Mouse (Mus musculus) T-helper 17 cell (primary cell): ENCODE data around the gene Acy3.
"Not testable (repeated sequence)": the region's sequence is repeated elsewhere in the genome, so short reads cannot be mapped to it uniquely, and the experiment has no call there.

Source experiments
- in situ Hi-C, 2 experiments: fragments of 300-600 bp; cut with MboI, MseI; formaldehyde crosslinking; loops; 1 replicate in 1 of 2; 2 replicates in 1 of 2; pipeline ENCODE4 v1.15.1; 2025; ENCODE audit warnings: high pct_unique_total_duplicates in 2 of 2

Gene Acy3

GRCm38 (mm10) chr19:4001752-4002151, 15.4 kb downstream of the Acy3 start:
- in situ Hi-C loops, result no loop called here

GRCm38 (mm10) chr19:4003112-4003511, 16.7 kb downstream of the Acy3 start, which contains the start of gene Doc2g:
TSS of gene Doc2g (plus strand) at chr19:4003313.
- in situ Hi-C loops, result no loop called here

DNA sequence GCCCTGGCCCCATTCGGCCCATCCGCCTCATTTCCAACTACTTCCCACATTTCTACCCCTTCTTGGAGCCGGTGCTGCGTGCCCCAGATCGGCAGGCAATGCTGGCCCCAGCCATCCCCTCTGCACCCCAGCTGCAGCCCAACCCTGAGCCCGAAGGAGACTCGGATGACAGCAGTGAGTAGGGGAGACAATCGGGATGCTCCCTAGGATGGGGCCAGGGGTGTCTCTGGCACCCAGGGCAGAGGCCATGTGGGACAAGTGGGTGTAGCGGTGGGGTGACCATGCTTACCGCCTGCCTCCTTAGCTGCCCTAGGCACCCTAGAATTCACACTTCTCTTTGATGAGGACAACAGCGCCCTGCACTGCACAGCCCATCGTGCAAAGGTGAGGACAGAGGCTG, 17.3 kb downstream of the Acy3 start:
- in situ Hi-C loops, result no loop called here

DNA sequence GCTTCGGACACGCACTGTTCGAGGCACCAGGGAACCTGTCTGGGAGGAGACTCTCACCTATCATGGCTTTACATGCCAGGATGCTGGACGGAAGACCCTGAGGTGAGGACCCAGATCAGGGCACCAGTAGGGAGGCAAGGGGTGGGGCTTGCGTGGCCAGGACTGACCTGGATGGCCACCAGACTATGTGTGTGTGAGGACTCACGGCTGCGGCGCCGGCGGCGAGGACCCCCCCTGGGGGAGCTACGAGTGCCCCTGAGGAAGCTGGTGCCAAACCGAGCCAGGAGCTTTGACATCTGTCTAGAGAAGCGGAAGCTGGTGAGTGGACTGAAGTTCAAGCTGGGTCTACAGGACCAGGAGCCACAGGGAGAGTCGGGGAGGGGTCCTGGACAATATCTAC, 18.0 kb downstream of the Acy3 start:
- in situ Hi-C loops, result no loop called here

DNA sequence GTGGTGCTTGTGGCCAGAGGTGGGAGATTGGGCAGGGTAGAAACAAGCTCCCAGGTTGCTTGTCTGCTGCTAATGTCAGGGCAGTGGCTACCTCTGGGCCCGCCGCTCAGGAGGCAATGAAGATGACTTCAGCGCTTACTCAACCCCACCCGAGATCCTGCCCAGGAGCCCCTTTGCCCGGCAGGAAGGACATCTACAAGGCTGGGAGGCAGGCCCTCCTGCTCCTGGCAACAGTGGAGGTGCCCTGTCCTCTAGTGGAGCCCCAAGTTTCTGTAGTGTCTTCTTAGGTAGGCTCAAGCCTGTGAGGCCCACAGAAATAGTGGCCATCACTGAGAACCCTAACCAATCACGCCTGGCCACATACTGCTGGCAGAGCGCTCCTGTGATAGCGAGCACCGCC, 18.7 kb downstream of the Acy3 start:
- in situ Hi-C loops, result no loop called here

DNA sequence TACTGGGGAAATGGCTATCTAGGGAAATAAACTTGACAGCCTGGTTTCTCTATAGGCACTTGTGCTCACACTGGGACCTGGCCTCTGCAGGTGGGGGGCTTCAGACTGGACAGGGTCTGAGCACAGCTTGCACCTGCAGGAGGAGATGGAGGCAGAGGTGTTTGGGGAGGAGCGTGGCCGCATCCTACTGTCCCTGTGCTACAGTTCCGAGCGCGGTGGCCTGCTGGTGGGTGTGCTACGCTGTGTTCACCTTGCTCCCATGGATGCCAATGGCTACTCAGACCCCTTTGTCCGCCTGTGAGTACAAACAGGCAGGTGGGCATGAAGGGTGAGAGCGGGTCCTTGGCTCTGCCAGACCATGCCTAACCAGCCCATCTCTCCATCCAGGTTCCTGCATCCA, 19.6 kb downstream of the Acy3 start:
- in situ Hi-C loops, result no loop called here

- in situ Hi-C loops, result no loop called here
Observed at GRCm38 (mm10) chr19:4011086-4011485, 24.7 kb downstream of the Acy3 start.

DNA sequence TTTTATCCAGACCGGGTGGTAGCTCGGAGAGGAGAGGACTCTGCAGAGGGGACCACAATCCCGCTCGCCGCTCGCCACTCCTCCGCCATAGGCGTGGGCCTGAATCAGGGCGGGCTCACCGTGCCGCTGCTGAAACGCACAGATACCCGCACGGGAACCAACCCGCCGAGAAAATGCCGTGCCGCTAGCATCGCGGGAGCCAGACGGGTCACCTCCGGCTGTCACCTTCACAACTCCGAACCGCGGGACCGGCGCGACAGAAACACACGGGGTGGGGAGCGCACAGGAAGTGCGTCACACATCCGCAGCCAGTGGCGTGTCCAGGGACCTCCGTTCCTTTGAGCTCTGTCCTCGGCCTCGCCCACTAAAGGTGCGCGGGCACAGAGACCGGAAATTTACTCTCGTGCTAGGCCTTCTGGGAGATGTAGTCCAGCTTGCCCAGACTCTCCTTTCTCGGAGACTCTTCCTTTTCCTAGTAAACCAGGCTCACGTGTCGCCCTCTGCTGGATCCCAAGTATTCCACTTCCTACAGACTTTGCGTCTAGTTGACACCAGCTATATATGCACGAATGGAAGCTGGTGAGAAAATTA, 26.2 kb downstream of the Acy3 start, which contains the start of gene Ndufv1:
Gene Ndufv1 (minus strand): TSS at position 375 of the 591 bp plus-strand sequence.
- in situ Hi-C loops, result no loop called here

DNA sequence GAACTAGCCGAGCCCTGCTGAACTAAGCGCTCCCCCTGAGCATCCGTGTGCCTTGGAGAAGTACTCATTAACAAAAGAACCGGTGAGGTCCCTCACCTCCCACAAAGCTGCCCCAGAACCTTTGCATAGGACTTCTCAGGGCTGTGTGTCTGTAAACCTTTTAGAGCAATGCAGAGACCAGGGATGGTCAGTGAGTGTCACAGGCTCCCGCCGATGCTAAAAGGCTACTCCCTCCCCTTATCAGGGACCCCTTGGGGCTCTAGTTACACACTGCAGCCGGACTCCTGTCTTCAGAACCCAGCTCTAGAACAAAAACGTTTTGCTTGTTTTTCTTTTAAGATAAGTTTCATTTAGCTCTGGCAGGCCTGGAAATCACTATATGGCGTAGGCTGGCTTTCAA, 26.7 kb downstream of the Acy3 start:
- in situ Hi-C loops, result no loop called here

DNA sequence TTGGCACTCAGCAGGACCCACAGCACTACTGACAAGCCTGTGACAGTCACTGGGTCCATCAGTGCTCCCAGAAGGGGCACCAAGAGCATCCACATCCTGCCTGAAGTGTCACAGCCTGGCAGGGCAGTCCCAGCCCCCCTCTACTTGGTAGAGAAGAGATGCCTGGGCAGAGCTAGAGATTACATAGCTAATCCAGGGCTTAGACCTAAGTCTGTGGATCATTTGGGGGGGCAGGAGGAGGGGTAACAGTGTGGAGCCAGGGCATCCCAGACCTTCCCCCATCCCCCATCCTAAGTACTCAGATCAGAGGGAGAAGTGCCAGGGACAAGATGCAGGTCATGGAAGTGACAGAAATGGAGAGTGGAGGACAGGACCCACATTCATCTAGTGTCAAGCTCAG, 28.4 kb downstream of the Acy3 start:
- in situ Hi-C loops, result no loop called here

DNA sequence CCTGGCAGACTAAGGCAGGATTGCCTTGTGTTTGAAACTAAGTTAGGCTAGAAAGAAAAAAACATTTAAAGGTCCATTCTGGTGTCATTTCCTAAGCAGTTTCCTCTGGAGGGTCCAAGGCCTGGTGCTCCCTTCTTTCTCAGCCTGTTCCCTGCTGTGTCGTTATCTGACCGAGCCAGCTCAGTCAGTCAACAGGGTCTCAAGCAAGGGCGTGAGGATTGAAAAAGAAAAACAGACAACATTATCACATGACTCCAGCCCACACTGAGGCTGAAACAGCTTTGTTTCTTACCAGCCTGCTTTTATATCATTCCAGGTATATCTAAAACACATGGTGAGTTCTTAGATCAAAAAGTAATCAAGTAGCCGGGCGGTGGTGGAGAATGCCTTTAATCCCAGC, 29.3 kb downstream of the Acy3 start:
- in situ Hi-C loops, result no loop called here

DNA sequence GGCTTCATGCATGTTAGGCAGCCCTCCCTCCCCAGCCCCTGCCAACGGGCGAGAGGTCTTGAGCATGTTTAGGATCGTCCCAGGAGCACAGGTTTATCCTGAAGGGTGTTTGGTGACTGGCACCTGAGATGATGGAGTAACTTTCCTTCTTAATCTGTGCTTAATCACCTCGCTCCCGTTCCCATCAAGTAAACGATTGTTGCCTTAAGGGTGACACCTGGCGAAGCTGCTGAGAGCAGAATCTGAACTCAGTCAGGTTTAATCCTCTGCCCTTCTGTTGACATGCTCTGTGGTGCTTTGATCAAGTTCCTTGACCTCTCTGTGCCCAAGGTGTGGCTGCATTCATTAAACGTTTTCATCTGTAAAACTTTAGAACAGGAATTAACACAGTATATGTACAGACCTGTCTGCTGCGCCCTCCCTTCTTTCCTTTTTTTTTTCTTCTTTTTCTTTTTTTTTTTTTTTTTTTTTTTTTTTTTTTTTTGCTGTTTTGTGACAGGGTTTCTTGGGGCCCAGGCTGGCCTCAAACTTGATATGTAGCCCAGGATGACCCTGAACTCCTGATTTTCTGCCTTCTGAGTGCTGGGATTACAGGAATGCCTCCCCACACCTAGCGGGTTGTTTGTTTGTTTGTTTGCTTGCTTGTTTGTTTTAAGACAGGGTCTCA, 31.7 kb downstream of the Acy3 start:
- in situ Hi-C loops, result no loop called here

GRCm38 (mm10) chr19:4018743-4019583, 32.6 kb downstream of the Acy3 start:
- in situ Hi-C loops, result no loop called here

DNA sequence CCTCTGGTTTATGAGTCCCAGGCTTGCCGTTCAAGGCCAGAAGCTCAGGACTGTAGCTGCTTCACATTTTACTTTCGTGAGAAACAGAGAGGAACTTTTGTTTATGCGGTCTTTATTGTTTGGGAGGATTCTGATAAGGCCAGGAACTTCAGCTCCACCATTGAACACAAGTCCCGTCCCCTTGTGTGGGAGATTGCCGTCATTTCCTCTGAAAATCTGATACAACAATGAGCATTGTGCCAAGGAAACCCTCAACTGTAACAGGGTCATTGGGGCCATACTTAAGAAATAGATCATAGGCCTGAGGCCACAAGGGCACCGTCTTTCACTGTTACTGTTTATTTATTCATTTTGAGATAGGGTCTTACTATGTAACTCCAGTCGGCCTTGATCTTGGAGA, 36.8 kb downstream of the Acy3 start:
- in situ Hi-C loops, result no loop called here

GRCm38 (mm10) chr19:4027576-4027975, 41.2 kb downstream of the Acy3 start:
- in situ Hi-C loops, result no loop called here

GRCm38 (mm10) chr19:4032668-4033067, 46.3 kb downstream of the Acy3 start:
- in situ Hi-C loops, result no loop called here

- in situ Hi-C loops, result no loop called here
Observed at GRCm38 (mm10) chr19:4033298-4033697, 46.9 kb downstream of the Acy3 start.

DNA sequence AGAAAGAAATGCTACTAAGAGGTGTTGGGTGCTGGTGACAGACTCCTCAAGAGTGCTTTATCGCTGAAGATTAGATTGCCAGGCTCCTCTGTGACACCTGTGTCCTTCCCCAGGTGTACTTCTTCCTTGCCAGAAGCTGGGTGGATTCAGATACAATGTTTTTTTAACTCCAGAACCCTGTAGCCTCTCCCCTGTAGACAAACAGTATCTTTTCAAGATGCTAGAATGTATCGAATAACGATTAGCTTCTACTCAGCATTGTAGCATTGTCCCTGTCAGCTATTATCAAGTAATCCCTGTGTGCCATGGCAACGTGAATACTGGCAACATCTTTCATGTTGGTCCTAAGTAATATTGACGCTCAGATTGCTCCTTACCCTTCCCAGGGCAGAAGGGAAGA, 47.4 kb downstream of the Acy3 start:
- in situ Hi-C loops, result no loop called here

DNA sequence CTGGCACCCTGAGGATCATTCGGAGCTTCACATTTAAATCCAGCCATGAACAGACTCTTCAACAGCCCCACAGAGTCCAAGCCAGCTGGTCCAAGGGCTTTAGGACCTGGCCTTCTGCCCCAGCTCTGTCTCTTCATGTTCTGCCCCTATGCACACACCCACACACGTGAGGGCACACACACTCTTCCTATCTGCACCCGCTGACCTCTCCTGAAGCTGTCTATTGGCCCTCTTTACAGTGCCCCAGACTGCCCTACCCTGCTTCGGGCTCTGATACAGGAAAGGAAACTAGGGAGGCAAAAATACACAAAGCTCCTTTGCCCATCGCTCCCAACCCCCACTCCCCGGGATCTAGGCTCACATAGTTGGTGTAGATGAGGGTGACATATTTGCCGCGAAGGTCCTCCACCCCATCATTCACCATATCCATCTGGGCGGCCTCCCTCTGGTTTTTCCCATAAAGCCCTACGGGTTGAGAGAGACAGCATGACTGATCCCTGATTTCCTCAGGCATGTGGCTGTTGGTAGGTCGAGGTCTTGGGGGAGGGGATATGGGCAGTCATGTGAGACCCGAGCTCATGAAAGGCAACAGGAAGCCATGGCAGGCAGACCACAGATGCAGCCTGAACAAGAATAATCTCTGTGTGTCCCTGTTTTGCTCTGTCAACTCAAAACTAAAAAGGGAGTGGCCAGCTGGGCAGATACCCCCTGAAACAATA, 50.1 kb downstream of the Acy3 start:
- in situ Hi-C loops, result no loop called here

GRCm38 (mm10) chr19:4037154-4037787, 50.9 kb downstream of the Acy3 start:
- in situ Hi-C loops, result not testable (repeated sequence)

GRCm38 (mm10) chr19:4037788-4038232, 51.4 kb downstream of the Acy3 start, which contains the start of gene Gstp1:
TSS of gene Gstp1 (minus strand) at chr19:4037985.
- in situ Hi-C loops, result no loop called here
